Comparison of ENCODE assay signal across 8 mouse cellular contexts in the genomic region with DNA sequence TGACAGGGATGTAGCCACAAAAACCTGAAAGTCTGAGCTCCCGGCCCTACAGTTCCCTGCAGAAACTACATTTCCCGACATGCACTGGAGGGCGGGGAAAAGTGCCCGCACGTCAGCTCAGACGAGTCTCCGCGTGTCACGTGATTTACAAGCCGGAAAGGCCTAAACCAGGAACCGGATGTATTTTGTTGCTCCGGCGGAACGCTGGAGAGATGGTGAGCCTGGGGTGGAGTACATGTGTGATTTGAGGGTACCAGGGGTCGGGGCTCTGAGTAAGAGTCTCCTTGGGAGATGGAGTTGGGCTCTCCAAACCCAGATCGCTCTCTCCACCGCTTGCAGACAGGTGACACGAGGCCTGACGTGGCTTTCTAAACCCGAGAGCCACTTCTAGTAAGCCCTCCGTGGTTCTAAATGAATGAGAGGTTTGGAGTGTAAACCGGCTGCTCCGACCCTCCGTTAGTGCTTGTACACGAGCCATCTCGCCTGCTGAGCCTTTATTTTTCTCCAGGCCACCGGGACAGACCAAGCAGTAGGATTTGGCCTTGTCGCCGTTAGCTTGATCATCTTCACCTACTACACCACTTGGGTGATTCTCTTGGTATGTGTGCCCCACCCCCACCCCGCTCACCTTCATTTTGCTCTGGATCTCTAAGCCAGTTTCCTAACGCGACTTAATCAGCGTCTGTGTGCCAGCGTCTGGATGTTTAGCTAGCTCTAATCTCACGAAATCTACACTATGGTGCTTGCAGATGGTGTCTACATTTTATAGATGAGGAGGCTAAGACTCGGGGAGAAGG. TPM values are rescaled to one million over a fixed set of nuclear protein-coding genes. Genes with fewer than 3 reads are reported as not detected.
DNase-seq lines count a peak whose midpoint lies in the region; ATAC-seq lines count a peak whose summit lies in the region.

A gene (plus strand): TSS at position 161 of the 797 bp plus-strand sequence.

- DNase-seq in T-cell, adult 2 months (ENCODE audit: low spot score): peak; percentile 90
- peak; percentile 87 to 89 for DNase-seq in cerebellum, postnatal 36 days
- peak; percentile 89 to 94 for DNase-seq in frontal cortex, postnatal 36 days (ENCODE audit: low spot score in 2 of 2)
- DNase-seq in left cerebral cortex, adult 11 months (ENCODE audit: low spot score): peak; percentile 87
- DNase-seq in lung, postnatal 4 days: peak; percentile 91 to 93
- peak; percentile 80 for DNase-seq in retina, postnatal 7 days (ENCODE audit: low read depth, low spot score)
- peak; percentile 64 for DNase-seq in urinary bladder, adult 2 months (ENCODE audit: low spot score)

- ATAC-seq in hindbrain, embryonic 15.5 days (ENCODE audit: low FRiP score, low read depth): peak; percentile 72

- H3K4me3 ChIP-seq in hindbrain, embryonic 15.5 days: peak within 1 kb of the TSS; percentile 71

- H3K4me1 ChIP-seq in hindbrain, embryonic 15.5 days (replicated peaks): peaks cover 29% of the 10 kb centered on the region

- no peaks in the 10 kb centered on the region for H3K27me3 ChIP-seq in hindbrain, embryonic 15.5 days

- no peaks in the 10 kb centered on the region for H3K9me3 ChIP-seq in hindbrain, embryonic 15.5 days

- H3K36me3 ChIP-seq in hindbrain, embryonic 15.5 days: peaks cover 15% of the 10 kb centered on the region

- H3K4me2 ChIP-seq in hindbrain, embryonic 15.5 days: peak within 1 kb of the TSS; percentile 88

- peak within 1 kb of the TSS; percentile 75 for H3K27ac ChIP-seq in hindbrain, embryonic 15.5 days (replicated peaks)

- WGBS in hindbrain, embryonic 15.5 days: 2% methylated on average over 36 of the region's 36 CpGs

- H3K9ac ChIP-seq in hindbrain, embryonic 15.5 days: peak within 1 kb of the TSS; percentile 69

RNA-seq across cellular contexts. Expression of the gene that starts here (rescaled TPM):
- 138 and 140 TPM in 2 replicates for polyA plus RNA-seq in hindbrain, embryonic 15.5 days (2015; fragmentation: Nextera tagmentation; extraction: Ambion mirVana)
- 88.5 and 117 TPM in 2 replicates for polyA plus RNA-seq in urinary bladder, adult 2 months (2012; rRNA removed)

Comparison
In these comparisons a context has a peak if more than half of its experiments do, and no peak if none do; other contexts are left out.
1. Peak in every context shown above with its lines: DNase-seq, ATAC-seq, H3K4me3 ChIP-seq and H3K27ac ChIP-seq.